Mouse (Mus musculus): ENCODE results near the gene Arhgef39.
"Not testable (repeated sequence)": the region's sequence is repeated elsewhere in the genome, so short reads cannot be mapped to it uniquely, and the experiment has no call there.

Arhgef39 gene

GRCm38 (mm10) chr4:43507938-43508665, 8.6 kb upstream of the Arhgef39 start:
- DNase-seq (ENCODE audit: extremely low spot score, low spot score): no peak

DNA sequence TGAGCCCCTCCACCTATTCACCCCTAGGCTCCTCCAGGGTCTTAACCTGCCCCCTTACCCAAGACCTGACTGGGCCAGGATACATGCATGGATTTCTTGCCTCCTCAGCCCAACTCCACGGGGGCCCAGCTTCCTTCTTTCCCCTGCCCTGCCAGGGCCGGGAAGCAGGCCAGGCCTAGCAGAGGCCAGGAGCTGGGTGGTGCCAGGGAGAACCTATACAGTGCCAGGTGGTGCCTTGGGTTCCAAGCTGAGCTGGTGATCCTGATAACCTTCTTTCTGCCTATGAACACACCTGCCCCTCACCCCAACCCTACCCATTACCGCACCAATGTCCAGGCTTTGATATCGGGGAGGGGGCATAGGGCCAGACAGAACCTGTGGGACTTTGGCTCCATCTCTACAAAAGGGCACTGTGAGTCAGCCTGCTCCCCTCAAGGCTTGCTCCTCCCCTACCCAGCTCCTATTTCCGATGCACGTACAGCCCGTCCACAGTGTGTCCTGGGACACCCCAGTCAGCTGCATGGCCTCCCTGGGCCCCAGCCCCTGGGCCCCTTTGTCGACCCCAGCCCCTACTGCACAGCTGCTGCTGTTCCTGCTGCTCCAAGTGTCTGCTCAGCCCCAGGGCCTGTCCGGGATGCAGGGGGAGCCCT, 7.2 kb upstream of the Arhgef39 start, which contains the start of gene Car9:
Car9 (plus strand) TSS at position 431 of the 650 bp plus-strand sequence.
- no peak for DNase-seq (ENCODE audit: extremely low spot score, low spot score)

DNA sequence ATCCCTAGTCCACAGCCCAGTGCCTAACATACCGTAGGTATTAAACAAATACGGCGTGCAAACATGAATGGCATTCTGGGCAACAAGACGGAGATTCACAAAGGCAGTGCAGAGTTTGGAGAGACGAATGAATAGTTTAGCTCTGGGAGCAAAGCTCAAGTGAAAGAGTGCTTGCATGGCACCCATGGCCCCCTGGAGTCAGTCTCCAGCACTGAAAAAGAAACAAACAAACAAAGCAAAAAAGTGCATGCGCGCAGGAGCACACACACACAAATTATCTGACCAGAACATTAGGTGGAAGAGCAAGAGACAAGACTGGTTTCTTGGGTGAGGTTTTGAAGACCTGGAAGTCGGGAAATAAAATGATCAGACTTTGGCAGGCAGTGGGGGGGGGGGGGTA, 6.6 kb upstream of the Arhgef39 start:
- DNase-seq (ENCODE audit: extremely low spot score, low spot score): no peak

DNA sequence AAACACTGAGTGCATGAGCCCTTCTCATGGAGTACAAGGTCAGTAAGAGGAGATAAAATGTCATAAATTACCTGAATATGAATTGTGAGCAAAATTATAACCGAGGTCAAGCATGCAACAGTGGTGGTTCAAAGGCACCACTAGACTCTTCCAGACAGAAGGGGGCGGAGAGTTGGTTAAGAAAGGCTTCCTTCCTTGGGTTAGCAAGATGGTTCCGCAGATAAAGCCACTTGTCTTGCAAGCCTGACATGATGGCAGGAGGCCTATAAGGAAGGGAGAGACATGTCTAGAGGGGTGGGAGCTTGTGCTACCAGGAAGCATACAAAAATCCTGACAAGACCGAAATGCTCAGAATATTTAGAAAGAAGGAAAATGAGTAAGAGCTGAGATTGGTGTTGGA, 4.8 kb upstream of the Arhgef39 start:
- no peak for DNase-seq (ENCODE audit: extremely low spot score, low spot score)

DNA sequence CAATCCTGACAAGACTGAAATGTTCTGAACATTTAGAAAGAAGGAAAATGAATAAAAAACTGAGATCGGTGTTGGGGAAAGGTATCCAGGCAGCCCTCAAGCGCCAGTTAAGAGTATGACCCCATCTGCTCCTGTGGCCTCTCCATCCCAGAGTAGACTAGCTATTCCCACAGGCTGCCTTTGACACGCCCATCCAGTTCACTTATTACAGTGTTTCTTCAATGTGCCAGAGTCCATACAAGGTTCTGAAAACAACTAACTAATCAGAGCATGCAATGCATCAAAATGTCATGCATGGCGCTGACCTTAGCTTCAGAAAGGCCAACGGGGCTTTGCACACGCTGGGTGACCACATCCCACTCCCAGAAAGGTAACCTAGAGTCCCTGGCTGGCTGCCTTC, 4.0 kb upstream of the Arhgef39 start:
- DNase-seq (ENCODE audit: extremely low spot score, low spot score): no peak

DNA sequence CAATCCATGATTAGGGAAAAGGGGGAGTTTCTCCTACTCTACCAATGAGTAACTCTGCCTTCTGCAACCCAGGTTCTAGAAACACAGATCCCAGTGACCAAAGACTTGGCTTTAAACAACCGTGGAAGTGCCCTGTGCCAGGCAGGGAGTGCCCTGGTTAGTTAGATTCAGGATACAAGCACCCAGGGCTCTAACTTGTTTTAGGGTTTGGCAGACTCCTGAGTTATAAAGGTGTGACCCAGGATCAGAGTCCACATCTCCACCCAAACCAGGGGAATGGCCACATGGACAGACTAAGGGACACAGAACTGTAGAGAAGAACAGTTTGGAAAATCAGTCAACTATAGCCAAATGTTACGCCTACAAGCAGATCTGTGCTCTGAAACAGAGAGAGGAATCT, 3.5 kb upstream of the Arhgef39 start:
- no peak for DNase-seq (ENCODE audit: extremely low spot score, low spot score)

DNA sequence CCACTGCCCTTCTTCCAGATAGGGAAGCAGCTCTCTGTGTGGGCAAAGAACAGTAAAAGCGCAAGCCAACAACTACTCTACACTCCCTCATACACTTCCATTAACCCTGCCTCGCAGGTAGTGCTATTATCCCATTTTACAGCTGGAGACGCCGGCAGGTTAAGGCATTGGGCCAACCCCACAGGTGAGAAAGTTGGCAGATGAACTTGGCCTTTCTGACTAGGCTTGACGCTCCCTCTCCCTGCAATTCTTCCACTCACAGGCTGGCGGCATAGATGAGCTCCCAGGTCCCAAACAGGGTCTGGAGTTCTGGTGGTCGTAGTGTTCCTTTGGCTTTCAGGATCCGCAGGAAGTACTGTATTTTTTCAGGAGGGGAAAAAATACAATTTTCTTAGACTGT, 512 bp downstream of the Arhgef39 start:
- DNase-seq (ENCODE audit: extremely low spot score, low spot score): no peak

- no peak for DNase-seq (ENCODE audit: extremely low spot score, low spot score)
Measured at GRCm38 (mm10) chr4:43497946-43498345, 1.5 kb downstream of the Arhgef39 start.

- DNase-seq (ENCODE audit: extremely low spot score, low spot score): no peak
Measured at GRCm38 (mm10) chr4:43497405-43497804, 2.1 kb downstream of the Arhgef39 start.

DNA sequence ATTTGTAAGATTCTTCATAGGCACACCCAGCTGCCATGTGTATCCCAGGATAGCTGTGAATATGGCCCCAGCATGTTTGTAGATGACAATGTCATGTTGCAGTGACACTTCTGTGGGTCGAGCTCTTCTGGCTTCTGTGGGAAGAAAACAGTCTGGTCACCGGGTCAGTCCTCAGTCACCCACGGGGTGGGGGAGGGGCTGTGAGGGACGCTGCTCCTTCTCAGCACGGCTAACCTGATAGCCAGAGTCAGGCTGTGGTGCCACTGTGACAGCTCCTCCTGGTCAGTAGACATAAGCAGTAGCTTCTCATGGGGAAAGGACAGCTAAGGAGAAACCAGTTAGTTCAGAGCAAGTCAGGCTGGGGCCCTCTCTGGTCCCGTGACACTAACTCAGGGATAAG, 2.9 kb downstream of the Arhgef39 start:
- DNase-seq (ENCODE audit: extremely low spot score, low spot score): no peak

DNA sequence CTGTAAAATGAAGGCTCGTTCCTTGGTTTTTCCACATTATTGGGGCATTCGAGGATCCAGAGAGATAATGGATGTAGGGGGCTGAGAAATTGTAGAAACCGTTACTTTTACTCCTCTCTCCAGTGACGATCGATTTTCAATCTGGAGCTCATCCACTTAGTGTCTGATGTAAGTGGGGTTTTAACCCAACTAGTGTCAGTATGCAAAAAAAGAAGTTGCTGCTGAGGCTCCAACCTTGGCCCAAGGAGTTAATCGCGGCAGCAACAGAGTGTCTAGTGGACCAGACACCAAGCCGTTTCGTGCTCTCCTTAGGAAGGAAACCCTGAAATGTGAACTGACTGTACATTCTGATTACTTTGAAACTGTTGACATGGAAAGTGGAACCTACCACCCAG, 5.7 kb downstream of the Arhgef39 start:
- no peak for DNase-seq (ENCODE audit: extremely low spot score, low spot score)

GRCm38 (mm10) chr4:43493186-43493845, 6.2 kb downstream of the Arhgef39 start:
- peak; percentile 98 for DNase-seq (ENCODE audit: extremely low spot score, low spot score)

DNA sequence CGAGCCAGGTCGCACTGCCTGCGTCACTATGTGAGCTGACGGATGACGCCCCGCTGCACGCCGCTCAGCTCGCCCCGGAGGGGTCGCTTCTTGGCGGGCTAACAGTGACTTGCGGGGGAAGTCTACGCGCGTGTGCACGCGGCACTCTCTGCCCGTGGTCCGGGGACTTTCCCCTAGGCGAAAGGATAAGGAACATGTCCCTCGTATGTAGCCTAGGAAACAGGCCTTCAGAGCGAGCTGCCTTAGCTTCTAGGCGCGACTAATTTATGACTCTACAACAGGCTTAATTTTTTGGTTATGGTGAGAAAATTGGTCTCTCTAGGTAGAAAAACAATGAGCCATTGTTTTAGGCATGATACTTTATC, 6.7 kb downstream of the Arhgef39 start, which contains the start of gene Ccdc107:
Ccdc107 (plus strand) TSS at position 80 of the 365 bp plus-strand sequence.
- peak; percentile 86 for DNase-seq (ENCODE audit: extremely low spot score, low spot score)

DNA sequence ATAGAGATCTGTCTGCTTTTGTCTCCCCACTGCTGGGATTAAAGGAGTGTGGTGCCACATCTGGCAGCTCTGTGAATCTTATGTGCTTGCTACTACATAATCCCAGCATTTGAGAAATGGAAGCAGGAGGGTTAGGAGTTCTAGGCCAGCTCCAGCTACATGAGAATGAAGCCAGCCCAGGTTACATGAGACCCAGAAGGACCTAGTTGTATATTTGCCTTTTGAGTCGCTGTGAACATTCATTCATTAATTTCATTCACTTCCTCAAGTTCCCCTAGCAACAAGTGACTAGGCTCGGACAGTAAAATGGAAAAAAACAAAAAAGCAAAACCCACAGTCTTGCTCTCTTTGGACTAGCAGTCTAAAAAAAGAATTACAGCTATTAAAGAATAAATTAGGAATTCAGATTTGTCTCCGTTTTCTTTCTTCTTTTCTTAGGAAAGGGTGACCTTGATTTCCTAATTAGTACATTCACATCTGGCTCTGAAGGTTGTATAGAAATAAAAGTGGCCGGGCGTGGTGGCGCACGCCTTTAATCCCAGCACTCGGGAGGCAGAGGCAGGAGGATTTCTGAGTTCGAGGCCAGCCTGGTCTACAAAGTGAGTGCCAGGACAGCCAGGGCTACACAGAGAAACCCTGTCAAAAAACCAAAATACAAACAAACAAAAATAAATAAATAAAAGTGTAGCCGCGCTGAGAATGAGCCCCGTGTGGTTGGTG, 7.2 kb downstream of the Arhgef39 start:
- no peak for DNase-seq (ENCODE audit: extremely low spot score, low spot score)

DNA sequence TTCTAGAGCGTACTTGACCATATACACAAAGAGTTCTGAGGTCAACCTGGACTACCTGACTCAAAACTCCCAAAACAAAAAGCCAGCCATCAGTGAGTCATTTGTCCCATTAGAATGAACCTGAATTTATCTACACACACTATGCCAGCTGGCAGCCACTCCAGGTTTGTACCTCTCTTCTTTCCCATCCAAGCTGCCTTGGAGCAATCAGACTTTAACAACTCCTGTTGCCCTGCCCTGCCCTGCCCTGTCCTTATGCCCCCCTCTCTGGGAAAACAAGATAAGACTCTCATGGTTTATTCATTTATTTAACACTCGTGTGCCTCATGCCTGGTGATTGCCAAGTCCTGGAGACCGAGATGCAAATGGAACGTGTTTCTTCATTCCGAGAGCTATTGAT, 8.7 kb downstream of the Arhgef39 start:
- DNase-seq (ENCODE audit: extremely low spot score, low spot score): no peak

DNA sequence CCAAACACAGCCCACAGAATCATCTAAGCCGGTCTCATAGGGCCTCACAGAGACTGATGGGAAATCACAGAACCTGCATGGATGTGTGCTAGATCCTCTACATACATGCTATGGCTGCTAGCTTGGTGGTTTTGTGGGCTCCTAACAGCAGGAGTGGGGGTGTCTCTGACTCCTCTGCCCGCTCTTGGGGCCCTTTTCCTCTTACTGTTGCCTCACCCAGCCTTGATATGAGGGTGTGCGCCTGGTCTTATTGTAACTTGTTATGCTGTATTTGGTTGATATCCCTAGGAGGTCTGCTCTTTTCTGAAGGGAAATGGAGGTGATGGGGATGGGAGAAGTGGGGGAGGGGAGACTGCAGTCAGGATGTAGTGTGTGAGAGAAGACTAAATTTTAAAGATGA, 9.9 kb downstream of the Arhgef39 start:
- DNase-seq (ENCODE audit: extremely low spot score, low spot score): no peak

DNA sequence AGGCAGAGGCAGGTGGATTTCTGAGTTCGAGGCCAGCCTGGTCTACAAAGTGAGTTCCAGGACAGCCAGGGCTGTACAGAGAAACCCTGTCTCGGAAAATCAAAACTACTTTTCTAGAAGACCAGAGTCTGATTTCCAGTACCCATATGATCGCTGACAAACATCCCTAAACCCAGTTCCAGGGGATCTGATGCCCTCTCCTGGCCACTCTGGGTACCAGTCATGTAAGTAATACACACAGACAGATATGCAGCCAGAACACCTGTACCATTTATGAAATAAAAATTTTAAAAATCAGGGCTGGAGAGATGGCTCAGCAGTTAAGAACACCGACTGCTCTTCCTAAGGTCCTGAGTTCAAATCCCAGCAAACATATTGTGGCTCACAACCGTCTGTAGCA, 13.8 kb downstream of the Arhgef39 start:
- not testable (repeated sequence) for DNase-seq (ENCODE audit: extremely low spot score, low spot score)

- no peak for DNase-seq (ENCODE audit: extremely low spot score, low spot score)
Measured at GRCm38 (mm10) chr4:43483535-43484091, 15.9 kb downstream of the Arhgef39 start, which contains the start of gene Sit1. Gene Sit1, minus strand, starts transcription at chr4:43483734.

- DNase-seq (ENCODE audit: extremely low spot score, low spot score): no peak
Measured at GRCm38 (mm10) chr4:43482591-43482990, 16.9 kb downstream of the Arhgef39 start.

DNA sequence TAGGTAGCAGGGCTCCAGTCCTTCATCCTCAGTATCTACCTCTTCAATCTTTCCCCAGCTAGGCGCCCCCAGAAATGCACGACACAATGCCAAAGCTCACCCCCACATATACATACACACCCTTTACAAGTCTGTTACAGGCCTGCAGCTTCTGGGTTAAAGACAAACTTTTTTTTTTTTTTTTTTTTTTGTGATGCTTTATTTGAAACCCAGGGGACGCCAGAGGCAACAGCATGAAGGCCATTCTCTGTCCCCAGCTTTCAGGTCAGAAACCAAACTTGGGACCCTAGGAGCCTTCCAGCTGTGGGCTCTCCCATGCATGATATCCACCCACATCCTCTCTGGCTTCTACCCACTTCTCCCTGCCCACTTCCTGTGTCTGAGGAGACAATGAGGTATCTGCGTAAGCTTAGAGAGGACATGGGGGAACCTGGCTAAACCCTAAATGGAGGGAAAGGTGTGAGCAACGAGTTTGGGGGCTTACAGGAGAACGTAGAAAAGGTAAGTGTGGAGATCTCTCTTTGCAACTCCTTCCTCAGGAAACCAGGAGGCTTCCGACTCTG, 17.5 kb downstream of the Arhgef39 start:
- no peak for DNase-seq (ENCODE audit: extremely low spot score, low spot score)

GRCm38 (mm10) chr4:43480985-43481384, 18.5 kb downstream of the Arhgef39 start:
- no peak for DNase-seq (ENCODE audit: extremely low spot score, low spot score)

Measured in neural tube, embryonic 10.5 days (tissue).